Mouse (Mus musculus) left cerebral cortex, postnatal 25 days (tissue): ENCODE results near the gene Sycp2l. TPM values are rescaled to one million over a fixed set of nuclear protein-coding genes. Genes with fewer than 3 reads are reported as not detected.

Experiments used
- DNase-seq, 2 experiments: peaks; one replicate each; pipeline ENCODE4 v3.0.0; 2022; ENCODE audit warnings: low spot score in 2 of 2, mixed read lengths in 1 of 2
- intact Hi-C: fragments of 180-260 bp; cut with DNase I; formaldehyde crosslinking; loops from one replicate; pipeline ENCODE4 v1.15.1; 2025
- total RNA-seq, 2 experiments: library from RNA; stranded (reverse); gene quantifications; 2 replicates each; pipeline ENCODE4 v1.2.3; 2021

Gene Sycp2l
- total RNA-seq, result under 1 TPM; 0.18 to 0.46 TPM

GRCm38 (mm10) chr13:41113940-41114339 lies at the start of gene Sycp2l:
Gene Sycp2l, plus strand, starts transcription at chr13:41114307.
- DNase-seq, result no peak
- intact Hi-C loops, result no loop called here

- DNase-seq, result no peak
- intact Hi-C loops, result no loop called here
Observed at GRCm38 (mm10) chr13:41067618-41068017, 46.5 kb upstream of the Sycp2l start.

- intact Hi-C loops, result no loop called here
- no peak for DNase-seq
Observed at GRCm38 (mm10) chr13:41071617-41072016, 42.5 kb upstream of the Sycp2l start.

GRCm38 (mm10) chr13:41073819-41074218 lies 40.3 kb upstream of the Sycp2l start:
- no peak for DNase-seq
- intact Hi-C loops, result no loop called here

- no peak for DNase-seq
- intact Hi-C loops, result no loop called here
Observed at GRCm38 (mm10) chr13:41077921-41078320, 36.2 kb upstream of the Sycp2l start.

GRCm38 (mm10) chr13:41078690-41079420 lies 35.3 kb upstream of the Sycp2l start:
- DNase-seq, result no peak
- intact Hi-C loops, result no loop called here

- peak; percentile 76 for DNase-seq
- intact Hi-C loops, result no loop called here
Observed at GRCm38 (mm10) chr13:41079421-41079780, 34.7 kb upstream of the Sycp2l start, which contains the start of gene Mak. Gene Mak, minus strand, starts transcription at chr13:41079706.

- no peak for DNase-seq
- intact Hi-C loops, result no loop called here
Observed at GRCm38 (mm10) chr13:41079859-41080258, 34.2 kb upstream of the Sycp2l start.

- DNase-seq, result no peak
- intact Hi-C loops, result no loop called here
Observed at GRCm38 (mm10) chr13:41080700-41081099, 33.4 kb upstream of the Sycp2l start.

GRCm38 (mm10) chr13:41084521-41084920 lies 29.6 kb upstream of the Sycp2l start:
- DNase-seq, result no peak
- intact Hi-C loops, result loop anchor here (2.0 kb wide), 1 partner anchor 154 kb away; no protein-coding TSS in a partner anchor

- intact Hi-C loops, result loop anchor here (2.0 kb wide), 1 partner anchor 154 kb away; no protein-coding TSS in a partner anchor
- no peak for DNase-seq
Observed at GRCm38 (mm10) chr13:41085140-41085539, 29.0 kb upstream of the Sycp2l start.

- no peak for DNase-seq
- intact Hi-C loops, result no loop called here
Observed at GRCm38 (mm10) chr13:41088746-41089145, 25.4 kb upstream of the Sycp2l start.

- no peak for DNase-seq
- intact Hi-C loops, result no loop called here
Observed at GRCm38 (mm10) chr13:41091271-41091670, 22.8 kb upstream of the Sycp2l start.

GRCm38 (mm10) chr13:41094160-41094559 lies 19.9 kb upstream of the Sycp2l start:
- intact Hi-C loops, result no loop called here
- no peak for DNase-seq

- no peak for DNase-seq
- intact Hi-C loops, result no loop called here
Observed at GRCm38 (mm10) chr13:41097324-41098058, 16.6 kb upstream of the Sycp2l start.

GRCm38 (mm10) chr13:41098325-41098724 lies 15.8 kb upstream of the Sycp2l start:
- DNase-seq, result no peak
- intact Hi-C loops, result no loop called here

GRCm38 (mm10) chr13:41100031-41100430 lies 14.1 kb upstream of the Sycp2l start:
- no peak for DNase-seq
- intact Hi-C loops, result no loop called here

- intact Hi-C loops, result no loop called here
- DNase-seq, result no peak
Observed at GRCm38 (mm10) chr13:41103841-41104525, 10.1 kb upstream of the Sycp2l start.

- intact Hi-C loops, result no loop called here
- DNase-seq, result no peak
Observed at GRCm38 (mm10) chr13:41105541-41105940, 8.6 kb upstream of the Sycp2l start.

- no peak for DNase-seq
- intact Hi-C loops, result no loop called here
Observed at GRCm38 (mm10) chr13:41110935-41111334, 3.2 kb upstream of the Sycp2l start, which contains the start of gene Gcm2. Gene Gcm2, minus strand, starts transcription at chr13:41111035.
